Mouse (Mus musculus) retina, embryonic 14.5 days (tissue): ENCODE measurements around the gene Aldh3b1.

Source experiments
- DNase-seq: peaks from one replicate; pipeline ENCODE4 v3.0.0-alpha.2; 2015; ENCODE audit warnings: low spot score

Gene Aldh3b1

GRCm38 (mm10) chr19:3942986-3943735 lies 13.6 kb upstream of the Aldh3b1 start:
- no peak for DNase-seq

- DNase-seq, result no peak
Measured at GRCm38 (mm10) chr19:3942315-3942714, 12.7 kb upstream of the Aldh3b1 start.

- DNase-seq, result peak; percentile 56
Measured at GRCm38 (mm10) chr19:3935896-3936850, 6.6 kb upstream of the Aldh3b1 start.

- peak; percentile 63 for DNase-seq
Measured at GRCm38 (mm10) chr19:3935032-3935895, 5.7 kb upstream of the Aldh3b1 start, which contains the start of gene Unc93b1. Gene Unc93b1 (plus strand): TSS chr19:3935186.

GRCm38 (mm10) chr19:3931716-3932115 lies 2.1 kb upstream of the Aldh3b1 start:
- DNase-seq, result no peak

GRCm38 (mm10) chr19:3930262-3931057 lies 852 bp upstream of the Aldh3b1 start:
- no peak for DNase-seq

GRCm38 (mm10) chr19:3928779-3929178 lies 829 bp downstream of the Aldh3b1 start:
- DNase-seq, result no peak

GRCm38 (mm10) chr19:3927989-3928388 lies 1.6 kb downstream of the Aldh3b1 start:
- DNase-seq, result no peak

GRCm38 (mm10) chr19:3926685-3927084 lies 2.9 kb downstream of the Aldh3b1 start:
- no peak for DNase-seq

- DNase-seq, result no peak
Measured at GRCm38 (mm10) chr19:3926279-3926678, 3.3 kb downstream of the Aldh3b1 start.

- no peak for DNase-seq
Measured at GRCm38 (mm10) chr19:3925859-3926258, 3.7 kb downstream of the Aldh3b1 start.

GRCm38 (mm10) chr19:3924868-3925267 lies 4.7 kb downstream of the Aldh3b1 start:
- DNase-seq, result no peak

GRCm38 (mm10) chr19:3924190-3924589 lies 5.4 kb downstream of the Aldh3b1 start:
- DNase-seq, result no peak

GRCm38 (mm10) chr19:3923586-3923985 lies 6.0 kb downstream of the Aldh3b1 start:
- DNase-seq, result no peak

- no peak for DNase-seq
Measured at GRCm38 (mm10) chr19:3922661-3923371, 6.8 kb downstream of the Aldh3b1 start.

GRCm38 (mm10) chr19:3919928-3920327 lies 9.7 kb downstream of the Aldh3b1 start:
- no peak for DNase-seq

- no peak for DNase-seq
Measured at GRCm38 (mm10) chr19:3916727-3917126, 12.9 kb downstream of the Aldh3b1 start.

- no peak for DNase-seq
Measured at GRCm38 (mm10) chr19:3914535-3914934, 15.1 kb downstream of the Aldh3b1 start.

GRCm38 (mm10) chr19:3913692-3914091 lies 15.9 kb downstream of the Aldh3b1 start:
- no peak for DNase-seq
